Mouse (Mus musculus) G1E (cell line): ENCODE data around the gene Gnai3.

ENCODE experiments used
- CTCF ChIP-seq: IDR thresholded peaks from 2 replicates; pipeline ENCODE4 v1.5.1; 2012; ENCODE audit warnings: low read depth, low read length, inconsistent platforms, mixed read lengths
- GATA1 ChIP-seq: IDR thresholded peaks from 2 replicates; pipeline ENCODE4 v1.6.1; 2012; ENCODE audit warnings: borderline replicate concordance, low read length, inconsistent platforms, mixed read lengths
- TAL1 ChIP-seq: conservative IDR thresholded peaks from 2 replicates; pipeline ENCODE4 v1.6.1; 2012; ENCODE audit warnings: low read depth, low read length, inconsistent platforms, mixed read lengths

GRCm38 (mm10) chr3:108113591-108114289 lies 32.2 kb downstream of the Gnai3 start:
- no peak for TF ChIP-seq TAL1
- no peak for TF ChIP-seq CTCF
- no peak for TF ChIP-seq GATA1
